Comparison of ENCODE assay signal across 17 mouse cellular contexts in genomic region chr4:45459375-45459774, GRCm38 (mm10). TPM values are rescaled to one million over a fixed set of nuclear protein-coding genes. Genes with fewer than 3 reads are reported as not detected.
DNase-seq lines count a peak whose midpoint lies in the region; ATAC-seq and TF ChIP-seq lines count a peak whose summit lies in the region.
"Had no signal": no experiment of that assay in that cellular context is flagged by ENCODE, and none has a peak within 500 bp of the region (broad histone marks: within the 10 kb centered on the region; RNA-seq: fewer than 3 reads in every experiment).

No protein-coding gene starts in this region.

- no peak overlapping the region for H3K27ac ChIP-seq in heart, embryonic 13.5 days (replicated peaks)
- no peak overlapping the region for H3K27ac ChIP-seq in kidney, embryonic 14.5 days (ENCODE audit: low read depth, low read length)
- no peak overlapping the region for H3K27ac ChIP-seq in stomach, embryonic 16.5 days (ENCODE audit: low read length)
- no peak overlapping the region for H3K27ac ChIP-seq in cerebellum, adult 2 months (ENCODE audit: insufficient read depth, low read length)
- H3K27ac ChIP-seq: embryonic facial prominence, embryonic 13.5 days; hindbrain, embryonic 12.5 days; neural tube, embryonic 12.5 days had no signal

- H3K27me3 ChIP-seq in heart, embryonic 13.5 days (replicated peaks), result peaks cover 5% of the 10 kb centered on the region; the same call in 1 of the 2 replicates
- H3K27me3 ChIP-seq in kidney, embryonic 14.5 days (ENCODE audit: control insufficient read depth, insufficient read depth, low read length), result no peaks in the 10 kb centered on the region
- no peaks in the 10 kb centered on the region for H3K27me3 ChIP-seq in stomach, embryonic 16.5 days (ENCODE audit: control insufficient read depth, insufficient read depth, low read length)
- no peaks in the 10 kb centered on the region for H3K27me3 ChIP-seq in cerebellum, adult 2 months (ENCODE audit: control insufficient read depth, insufficient read depth, low read length)
- H3K27me3 ChIP-seq: embryonic facial prominence, embryonic 13.5 days; hindbrain, embryonic 12.5 days; neural tube, embryonic 12.5 days had no signal

- H3K4me1 ChIP-seq in heart, embryonic 13.5 days, result peaks cover 89% of the 10 kb centered on the region
- peaks cover 16% of the 10 kb centered on the region; the same call in 1 of the 2 replicates for H3K4me1 ChIP-seq in kidney, embryonic 14.5 days (ENCODE audit: control insufficient read depth, insufficient read depth, low read length)
- H3K4me1 ChIP-seq in lung, adult 2 months (ENCODE audit: control insufficient read depth, insufficient read depth, low read length), result peaks cover 17% of the 10 kb centered on the region
- H3K4me1 ChIP-seq in stomach, embryonic 16.5 days (ENCODE audit: control insufficient read depth, insufficient read depth, low read length), result peaks cover 16% of the 10 kb centered on the region
- no peaks in the 10 kb centered on the region for H3K4me1 ChIP-seq in cerebellum, adult 2 months (ENCODE audit: control insufficient read depth, insufficient read depth, low read length)
- H3K4me1 ChIP-seq: neural tube, embryonic 12.5 days had no signal

- peak overlapping the region; percentile 58 for H3K9ac ChIP-seq in heart, embryonic 13.5 days
- H3K9ac ChIP-seq in kidney, embryonic 14.5 days (ENCODE audit: low read depth, low read length), result no peak overlapping the region
- H3K9ac ChIP-seq in stomach, embryonic 16.5 days (ENCODE audit: low read length), result no peak overlapping the region
- H3K9ac ChIP-seq: embryonic facial prominence, embryonic 13.5 days; forebrain, postnatal 0 days; hindbrain, embryonic 12.5 days; neural tube, embryonic 12.5 days had no signal

- TF ChIP-seq CTCF in lung, adult 2 months (IDR thresholded peaks at IDR 0.05; ENCODE audit: insufficient read depth, low read length), result no peak
- no peak for TF ChIP-seq CTCF in cerebellum, adult 2 months (IDR thresholded peaks at IDR 0.05; ENCODE audit: borderline replicate concordance, insufficient read depth, low read depth, low read length)

- H3K36me3 ChIP-seq in heart, embryonic 13.5 days, result peaks cover 31% of the 10 kb centered on the region
- peaks cover 7% of the 10 kb centered on the region; the same call in 1 of the 2 replicates for H3K36me3 ChIP-seq in kidney, embryonic 14.5 days (ENCODE audit: control insufficient read depth, insufficient read depth, low read length)
- no peaks in the 10 kb centered on the region for H3K36me3 ChIP-seq in stomach, embryonic 16.5 days (ENCODE audit: control insufficient read depth, insufficient read depth, low read length)

- no peaks in the 10 kb centered on the region for H3K9me3 ChIP-seq in heart, embryonic 13.5 days
- H3K9me3 ChIP-seq in kidney, embryonic 14.5 days (ENCODE audit: control insufficient read depth, low read length), result no peaks in the 10 kb centered on the region
- H3K9me3 ChIP-seq in stomach, embryonic 16.5 days (replicated peaks; ENCODE audit: control insufficient read depth, low read length), result no peaks in the 10 kb centered on the region
- H3K9me3 ChIP-seq: embryonic facial prominence, embryonic 13.5 days; hindbrain, embryonic 12.5 days; neural tube, embryonic 12.5 days had no signal

- no peak for DNase-seq in heart, adult 9 months (ENCODE audit: low spot score in 2 of 2)
- DNase-seq in lung, adult 2 months, result peak; percentile 68
- DNase-seq in layer of hippocampus, adult 18-20 months (ENCODE audit: low spot score in 2 of 2), result no peak
- DNase-seq in cerebellum, adult 2 months, result no peak
- no peak for DNase-seq in heart, postnatal 4 days
- DNase-seq: adrenal gland, adult 2 months; cerebellum, adult 8-10 months; forebrain, postnatal 0 days; layer of hippocampus, adult 9-11 months; right cerebral cortex, adult 18-20 months had no signal

- H3K4me3 ChIP-seq in heart, embryonic 13.5 days, result no peak overlapping the region
- H3K4me3 ChIP-seq in kidney, embryonic 14.5 days (ENCODE audit: low read length), result no peak overlapping the region
- no peak overlapping the region for H3K4me3 ChIP-seq in lung, adult 2 months (replicated peaks; ENCODE audit: extremely low read depth, low read depth, low read length)
- H3K4me3 ChIP-seq in stomach, embryonic 16.5 days (replicated peaks; ENCODE audit: low read length), result no peak overlapping the region
- H3K4me3 ChIP-seq in cerebellum, adult 2 months (replicated peaks; ENCODE audit: insufficient read depth, low read depth, low read length), result no peak overlapping the region
- H3K4me3 ChIP-seq: embryonic facial prominence, embryonic 13.5 days; hindbrain, embryonic 12.5 days; neural tube, embryonic 12.5 days had no signal

- ATAC-seq in heart, embryonic 13.5 days (ENCODE audit: extremely low read depth, insufficient number of reproducible peaks, low FRiP score, low TSS enrichment), result no peak
- ATAC-seq in kidney, embryonic 14.5 days (ENCODE audit: low FRiP score, low TSS enrichment), result peak; percentile 65; the same call in 1 of the 2 replicates
- peak; percentile 85 for ATAC-seq in stomach, embryonic 16.5 days (ENCODE audit: insufficient read depth, low FRiP score)
- ATAC-seq: forebrain, postnatal 0 days had no signal

- TF ChIP-seq POLR2A in lung, adult 2 months (IDR thresholded peaks at IDR 0.05; ENCODE audit: borderline replicate concordance, extremely low read depth, low read depth, low read length), result no peak
- no peak for TF ChIP-seq POLR2A in cerebellum, adult 2 months (IDR thresholded peaks at IDR 0.05; ENCODE audit: borderline replicate concordance, insufficient read depth, low read length)

- no peak overlapping the region for H3K4me2 ChIP-seq in heart, embryonic 13.5 days
- no peak overlapping the region for H3K4me2 ChIP-seq in kidney, embryonic 14.5 days (replicated peaks; ENCODE audit: low read depth, low read length)
- H3K4me2 ChIP-seq in stomach, embryonic 16.5 days (ENCODE audit: low read depth, low read length), result no peak overlapping the region
- H3K4me2 ChIP-seq: embryonic facial prominence, embryonic 13.5 days; hindbrain, embryonic 12.5 days; midbrain, embryonic 11.5 days; neural tube, embryonic 12.5 days had no signal

- WGBS in heart, embryonic 13.5 days, result 63% methylated on average over 9 of the region's 9 CpGs
- WGBS in kidney, embryonic 14.5 days, result 31% methylated on average over 9 of the region's 9 CpGs
- 54% methylated on average over 9 of the region's 9 CpGs for WGBS in lung, adult 2 months
- 46% methylated on average over 9 of the region's 9 CpGs for WGBS in stomach, embryonic 16.5 days
- 79% methylated on average over 9 of the region's 9 CpGs for WGBS in cerebellum, adult 2 months

RNA-seq across cellular contexts. Expression of gene Slc25a51, which starts 50.8 kb away (rescaled TPM):
- 59.0 and 64.6 TPM in 2 replicates for polyA plus RNA-seq in heart, embryonic 13.5 days (2015; fragmentation: Nextera tagmentation; extraction: Ambion mirVana)
- 52.4 and 71.6 TPM in 2 replicates for polyA plus RNA-seq in kidney, embryonic 14.5 days (2014; fragmentation: Nextera tagmentation; extraction: Ambion mirVana)
- 86.4 and 109 TPM in 2 replicates for polyA plus RNA-seq in lung, adult 2 months (2012; rRNA removed)
- polyA plus RNA-seq in stomach, embryonic 16.5 days (2015; fragmentation: Nextera tagmentation; extraction: Ambion mirVana), result 62.0 and 65.5 TPM in 2 replicates
- 100 to 1,000 TPM; 131 to 133 TPM for total RNA-seq in layer of hippocampus, adult 18-20 months (2021)
- 93.8 and 98.9 TPM in 2 replicates for polyA plus RNA-seq in cerebellum, adult 2 months (2012; rRNA removed)
- total RNA-seq in heart, postnatal 4 days (2021), result 100 to 1,000 TPM; 120 to 124 TPM
